Mouse (Mus musculus) lung, postnatal 0 days (tissue): ENCODE measurements around the gene Cltrn. TPM values are rescaled to one million over a fixed set of nuclear protein-coding genes. Genes with fewer than 3 reads are reported as not detected.

ENCODE experiments used
- ATAC-seq: fragments of 200-750 bp; cut with Nextera tagmentation; 2 replicates; pipeline ENCODE4 v1.8.0; 2017; ENCODE audit warnings: moderate library complexity
- DNase-seq: peaks from one replicate; pipeline ENCODE4 v3.0.0-alpha.2; 2016; ENCODE audit warnings: low spot score
- H3K27ac ChIP-seq: fragments of 300-500 bp; sonication (generic); 2 replicates; pipeline ENCODE4 v1.5.1; 2014; ENCODE audit warnings: antibody characterized with exemption, mild to moderate bottlenecking, low read length, mixed read lengths
- H3K27me3 ChIP-seq: fragments of 300-500 bp; sonication (generic); replicated peaks from 2 replicates; pipeline ENCODE4 v1.6.1; 2014; ENCODE audit warnings: low read length, mixed read lengths; ENCODE audit not compliant: insufficient read depth
- H3K36me3 ChIP-seq: fragments of 300-500 bp; sonication (generic); 2 replicates; pipeline ENCODE4 v1.6.1; 2014; ENCODE audit warnings: low read length, mixed read lengths; ENCODE audit not compliant: insufficient read depth
- H3K4me1 ChIP-seq: fragments of 300-500 bp; sonication (generic); 2 replicates; pipeline ENCODE4 v1.6.1; 2014; ENCODE audit warnings: antibody characterized with exemption, low read depth, low read length, mixed read lengths; ENCODE audit not compliant: insufficient read depth
- H3K4me2 ChIP-seq: fragments of 300-500 bp; sonication (generic); replicated peaks from 2 replicates; pipeline ENCODE4 v1.6.1; 2014; ENCODE audit warnings: low read depth, mild to moderate bottlenecking, low read length, moderate library complexity, mixed read lengths
- H3K4me3 ChIP-seq: fragments of 300-500 bp; sonication (generic); 2 replicates; pipeline ENCODE4 v1.5.1; 2014; ENCODE audit warnings: low read depth, low read length
- H3K9ac ChIP-seq: fragments of 300-500 bp; sonication (generic); replicated peaks from 2 replicates; pipeline ENCODE4 v1.6.1; 2014; ENCODE audit warnings: low read depth, mild to moderate bottlenecking
- H3K9me3 ChIP-seq: fragments of 300-500 bp; sonication (generic); 2 replicates; pipeline ENCODE4 v1.6.1; 2016; ENCODE audit warnings: low read length, mixed read lengths
- CTCF ChIP-seq: IDR thresholded peaks from 2 replicates; pipeline ENCODE4 v1.5.1; 2016; ENCODE audit warnings: antibody characterized with exemption, mild to moderate bottlenecking
- EP300 ChIP-seq: IDR thresholded peaks from 2 replicates; pipeline ENCODE4 v1.6.1; 2016; ENCODE audit warnings: antibody characterized with exemption, mild to moderate bottlenecking, control low read depth
- WGBS: fragments of 180-500 bp; shearing (Covaris S2); extraction: QIAGEN DNeasy Blood & Tissue Kit; methylation state at CpG from one replicate; pipeline ENCODE4 v1.1.7; 2014; 5-methylcytosine and 5-hydroxymethylcytosine counted together
- polyA plus RNA-seq: library from polyadenylated mRNA; unstranded; fragments of >200 nt; fragmentation: Nextera tagmentation; extraction: Ambion mirVana; gene quantifications from 2 replicates; pipeline ENCODE4 v1.2.1, GENCODE M21; 2015

The Cltrn gene
- polyA plus RNA-seq, 1 experiment from 2014 or later: not detected

- no peak for DNase-seq
- H3K9ac ChIP-seq: no peak overlapping the region
- H3K4me2 ChIP-seq: no peak overlapping the region
- no peak overlapping the region for H3K4me3 ChIP-seq
- TF ChIP-seq EP300 (no peak), CTCF (no peak)
- H3K4me1 ChIP-seq: no peaks in the 10 kb centered on the region
- no peaks in the 10 kb centered on the region for H3K27me3 ChIP-seq
- no peaks in the 10 kb centered on the region for H3K36me3 ChIP-seq
- H3K27ac ChIP-seq: no peak overlapping the region
- no peak for ATAC-seq
- H3K9me3 ChIP-seq: no peaks in the 10 kb centered on the region
Observed at GRCm38 (mm10) chrX:164153606-164154005, 65.0 kb downstream of the Cltrn start.

- Histone ChIP-seq H3K4me3 (no peak overlapping the region), H3K9ac (no peak overlapping the region), H3K36me3 (no peaks in the 10 kb centered on the region), H3K9me3 (no peaks in the 10 kb centered on the region), H3K27me3 (no peaks in the 10 kb centered on the region), H3K4me1 (no peaks in the 10 kb centered on the region), H3K4me2 (no peak overlapping the region), H3K27ac (no peak overlapping the region)
- DNase-seq: no peak
- TF ChIP-seq CTCF (no peak), EP300 (no peak)
- ATAC-seq: no peak
- 76% methylated on average over 5 of the region's 5 CpGs for WGBS
Observed at GRCm38 (mm10) chrX:164154594-164154993, 66.0 kb downstream of the Cltrn start.

- no peak overlapping the region for H3K4me3 ChIP-seq
- H3K4me1 ChIP-seq: no peaks in the 10 kb centered on the region
- TF ChIP-seq EP300: no peak
- no peak for TF ChIP-seq CTCF
- H3K27ac ChIP-seq: no peak overlapping the region
- 80% methylated on average over 1 of the region's 1 CpGs for WGBS
- H3K27me3 ChIP-seq: no peaks in the 10 kb centered on the region
- no peak for ATAC-seq
- H3K9me3 ChIP-seq: no peaks in the 10 kb centered on the region
- no peak for DNase-seq
- no peak overlapping the region for H3K4me2 ChIP-seq
- H3K36me3 ChIP-seq: no peaks in the 10 kb centered on the region
- no peak overlapping the region for H3K9ac ChIP-seq
Observed at GRCm38 (mm10) chrX:164164681-164165080, 76.1 kb downstream of the Cltrn start.

Other genes starting within 250 kb of the Cltrn start
- 24.4 and 35.4 TPM in 2 replicates for gene Ap1s2, start 179.8 kb upstream of the Cltrn start, polyA plus RNA-seq
- gene Zrsr2, start 130.2 kb upstream of the Cltrn start, polyA plus RNA-seq: 30.5 and 32.8 TPM in 2 replicates
- 1.0 and 1.1 TPM in 2 replicates for gene Car5b, start 60.8 kb upstream of the Cltrn start, polyA plus RNA-seq
- gene Siah1b, start 12.3 kb upstream of the Cltrn start, polyA plus RNA-seq: 7.9 and 9.6 TPM in 2 replicates
- 7.6 and 11.9 TPM in 2 replicates for gene Ace2, start 50.5 kb downstream of the Cltrn start, polyA plus RNA-seq
- 2.5 and 2.7 TPM in 2 replicates for gene Bmx, start 169.4 kb downstream of the Cltrn start, polyA plus RNA-seq
- 24.0 and 24.2 TPM in 2 replicates for gene Pir, start 180.5 kb downstream of the Cltrn start, polyA plus RNA-seq